Mouse (Mus musculus) layer of hippocampus, adult 11-12 months (tissue): ENCODE data around the gene Plac8.

Source experiments
- DNase-seq: peaks from one replicate; pipeline ENCODE4 v3.0.0; 2022; ENCODE audit warnings: low spot score

Gene Plac8

GRCm38 (mm10) chr5:100578863-100579411, 6.9 kb upstream of the Plac8 start:
- no peak for DNase-seq

GRCm38 (mm10) chr5:100574771-100575170, 2.7 kb upstream of the Plac8 start:
- no peak for DNase-seq

GRCm38 (mm10) chr5:100573256-100573655, 1.2 kb upstream of the Plac8 start:
- no peak for DNase-seq

GRCm38 (mm10) chr5:100570716-100571115, 1.3 kb downstream of the Plac8 start:
- no peak for DNase-seq

- no peak for DNase-seq
Measured at GRCm38 (mm10) chr5:100569997-100570595, 1.9 kb downstream of the Plac8 start.

- DNase-seq: no peak
Measured at GRCm38 (mm10) chr5:100569250-100569934, 2.7 kb downstream of the Plac8 start.

- DNase-seq: no peak
Measured at GRCm38 (mm10) chr5:100568802-100569201, 3.2 kb downstream of the Plac8 start.

- DNase-seq: no peak
Measured at GRCm38 (mm10) chr5:100568177-100568576, 3.9 kb downstream of the Plac8 start.

- DNase-seq: no peak
Measured at GRCm38 (mm10) chr5:100567258-100568032, 4.6 kb downstream of the Plac8 start.

- DNase-seq: no peak
Measured at GRCm38 (mm10) chr5:100566798-100567197, 5.2 kb downstream of the Plac8 start.

- no peak for DNase-seq
Measured at GRCm38 (mm10) chr5:100562702-100563101, 9.3 kb downstream of the Plac8 start.

- no peak for DNase-seq
Measured at GRCm38 (mm10) chr5:100559357-100559756, 12.7 kb downstream of the Plac8 start.

GRCm38 (mm10) chr5:100558783-100559182, 13.3 kb downstream of the Plac8 start:
- DNase-seq: no peak

GRCm38 (mm10) chr5:100557537-100557936, 14.5 kb downstream of the Plac8 start:
- DNase-seq: no peak

GRCm38 (mm10) chr5:100557019-100557418, 15.0 kb downstream of the Plac8 start:
- no peak for DNase-seq

GRCm38 (mm10) chr5:100553426-100553825, 18.6 kb downstream of the Plac8 start:
- DNase-seq: no peak

- no peak for DNase-seq
Measured at GRCm38 (mm10) chr5:100551952-100552351, 20.1 kb downstream of the Plac8 start.

GRCm38 (mm10) chr5:100550151-100550550, 21.9 kb downstream of the Plac8 start:
- DNase-seq: no peak

- DNase-seq: no peak
Measured at GRCm38 (mm10) chr5:100549311-100549710, 22.7 kb downstream of the Plac8 start.

GRCm38 (mm10) chr5:100548236-100548635, 23.8 kb downstream of the Plac8 start:
- DNase-seq: no peak

GRCm38 (mm10) chr5:100546294-100547080, 25.6 kb downstream of the Plac8 start:
- DNase-seq: no peak

GRCm38 (mm10) chr5:100536638-100537037, 35.4 kb downstream of the Plac8 start:
- DNase-seq: peak; percentile 17
